Mouse (Mus musculus) left cerebral cortex, adult 2 months (tissue): ENCODE data around the gene Tradd. TPM values are rescaled to one million over a fixed set of nuclear protein-coding genes. Genes with fewer than 3 reads are reported as not detected.

Source experiments
- DNase-seq, 2 experiments: peaks; one replicate each; pipeline ENCODE4 v3.0.0; 2021 to 2022; ENCODE audit warnings: low spot score in 2 of 2, mixed read lengths in 1 of 2; ENCODE audit errors: extremely low spot score in 1 of 2
- H3K27ac ChIP-seq: fragments of 200-600 bp; 2 replicates; pipeline ENCODE4 v1.8.1; 2022
- H3K4me3 ChIP-seq: fragments of 200-600 bp; 2 replicates; pipeline ENCODE4 v1.8.1; 2022
- CTCF ChIP-seq: fragments of 200-600 bp; IDR thresholded peaks from 2 replicates; pipeline ENCODE4 v1.8.1; 2022; ENCODE audit warnings: antibody characterized with exemption, mild to moderate bottlenecking, moderate library complexity
- intact Hi-C: fragments of 180-260 bp; cut with DNase I; formaldehyde crosslinking; loops from one replicate; pipeline ENCODE4 v1.15.1; 2025
- total RNA-seq, 2 experiments: library from RNA; stranded (reverse); gene quantifications; 2 replicates each; pipeline ENCODE4 v1.2.3; 2021

The Tradd gene
- total RNA-seq, 2 experiments from 2014 or later, result 8.0 TPM

GRCm38 (mm10) chr8:105263244-105263912 is 1.0 kb downstream of the Tradd start:
- TF ChIP-seq CTCF, result no peak

GRCm38 (mm10) chr8:105261326-105261980 is 3.0 kb downstream of the Tradd start:
- no peak overlapping the region for H3K27ac ChIP-seq
- DNase-seq, result no peak
- no peak overlapping the region for H3K4me3 ChIP-seq
- intact Hi-C loops, result no loop called here
- TF ChIP-seq CTCF, result no peak

More at GRCm38 (mm10) chr8:105263244-105263912, 1.0 kb downstream of the Tradd start:
- H3K4me3 ChIP-seq, result no peak overlapping the region
- DNase-seq, result no peak
- H3K27ac ChIP-seq, result no peak overlapping the region
- intact Hi-C loops, result no loop called here

GRCm38 (mm10) chr8:105260371-105261099 is 3.9 kb downstream of the Tradd start:
- intact Hi-C loops, result no loop called here
- no peak for TF ChIP-seq CTCF
- DNase-seq, result no peak
- Histone ChIP-seq H3K27ac (no peak overlapping the region), H3K4me3 (no peak overlapping the region)

GRCm38 (mm10) chr8:105259721-105260320 is 4.6 kb downstream of the Tradd start:
- H3K27ac ChIP-seq, result no peak overlapping the region
- intact Hi-C loops, result no loop called here
- peak overlapping the region; percentile 44 for H3K4me3 ChIP-seq
- peak; percentile 65 to 82 for DNase-seq
- peak; percentile 97 for TF ChIP-seq CTCF

GRCm38 (mm10) chr8:105258911-105259720 is 5.3 kb downstream of the Tradd start:
- DNase-seq, result no peak
- H3K27ac ChIP-seq, result no peak overlapping the region
- intact Hi-C loops, result no loop called here
- TF ChIP-seq CTCF, result peak; percentile 19
- H3K4me3 ChIP-seq, result peak overlapping the region; percentile 44

- Histone ChIP-seq H3K4me3 (no peak overlapping the region), H3K27ac (no peak overlapping the region)
- no peak for DNase-seq
- no peak for TF ChIP-seq CTCF
- intact Hi-C loops, result no loop called here
These were observed 6.9 kb downstream of the Tradd start for GRCm38 (mm10) chr8:105257318-105258114.

- intact Hi-C loops, result no loop called here
- H3K27ac ChIP-seq, result peak within 1 kb of the TSS; percentile 76
- peak within 1 kb of the TSS; percentile 65 for H3K4me3 ChIP-seq
- TF ChIP-seq CTCF, result no peak
- DNase-seq, result no peak
These were observed 9.5 kb downstream of the Tradd start, which contains the start of gene B3gnt9 for GRCm38 (mm10) chr8:105254966-105255350. Gene B3gnt9, minus strand, starts transcription at chr8:105255153.

GRCm38 (mm10) chr8:105254152-105254965 is 10.1 kb downstream of the Tradd start:
- DNase-seq, result peak; percentile 87 to 91
- peak; percentile 87 for TF ChIP-seq CTCF
- intact Hi-C loops, result no loop called here
- H3K4me3 ChIP-seq, result peak overlapping the region; percentile 65
- H3K27ac ChIP-seq, result peak overlapping the region; percentile 76

GRCm38 (mm10) chr8:105253766-105254151 is 10.7 kb downstream of the Tradd start:
- Histone ChIP-seq H3K27ac (peak overlapping the region; percentile 16; the same call in 1 of the 2 replicates), H3K4me3 (no peak overlapping the region; the same call in 1 of the 2 replicates)
- intact Hi-C loops, result no loop called here

More at GRCm38 (mm10) chr8:105253766-105254151, 10.7 kb downstream of the Tradd start:
- no peak for TF ChIP-seq CTCF
- DNase-seq, result no peak
